Mouse (Mus musculus): ENCODE measurements at regions not wholly inside any gene's neighbourhood (a gene's known extent, or its start where the extent isn't known, plus 50 kb on each side); places are given as distances from the start of the nearest gene placed in this dataset.
A peak's percentile ranks its signal among the peaks of the same experiment; 100 is the strongest.

DNA sequence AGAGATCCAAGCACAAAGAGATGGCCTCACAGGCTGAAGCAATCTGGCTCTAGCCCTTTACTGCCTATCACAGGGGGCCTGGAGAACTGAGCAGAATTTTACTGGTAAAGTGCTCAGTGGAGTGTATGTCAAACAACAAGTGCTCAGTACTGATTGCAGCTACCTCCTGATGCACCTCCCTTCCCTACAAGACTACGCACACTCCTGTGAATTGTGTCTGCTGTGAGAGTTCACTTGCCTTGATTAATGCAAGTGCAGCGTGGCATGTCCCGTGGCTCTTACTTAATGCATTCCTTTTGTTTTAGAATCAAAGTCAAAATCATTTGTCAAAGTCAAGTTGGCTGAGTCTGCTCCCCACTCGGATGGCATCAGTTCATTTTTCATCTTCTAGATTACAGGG lies 992.4 kb downstream of the Synb start:
- Histone ChIP-seq H3K4me1 (ENCODE audit: control insufficient read depth, insufficient read depth, low read length) (no peaks in the 10 kb centered on the region), H3K4me3 (ENCODE audit: insufficient read depth, low read length) (no peak overlapping the region), H3K27ac (ENCODE audit: insufficient read depth, low read length) (no peak overlapping the region)
- TF ChIP-seq CTCF (IDR thresholded peaks at IDR 0.05; ENCODE audit: extremely low read depth, insufficient read depth, low read length) (no peak), POLR2A (IDR thresholded peaks at IDR 0.05; ENCODE audit: extremely low read depth, insufficient read depth, low read length) (no peak)

DNA sequence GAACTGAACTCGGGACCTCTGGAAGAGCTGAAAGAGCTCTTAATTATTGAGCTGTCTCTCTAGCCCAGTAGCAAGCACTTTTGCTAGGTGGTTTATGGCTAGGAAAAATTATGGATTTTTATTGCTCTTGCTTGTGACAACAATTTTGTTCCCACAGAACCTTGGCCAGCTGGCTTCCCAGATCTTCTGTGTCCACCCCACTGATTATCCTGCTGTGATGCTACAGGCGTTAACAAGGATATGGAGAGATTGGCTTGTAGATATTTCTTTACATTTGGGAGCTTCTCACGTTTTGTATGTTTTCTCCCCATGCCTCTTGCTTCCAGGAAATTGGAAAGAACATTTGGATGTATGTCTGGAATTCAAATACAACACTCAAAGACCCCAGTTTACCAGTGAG lies 1008.6 kb downstream of the Synb start:
- no peaks in the 10 kb centered on the region for H3K4me1 ChIP-seq (ENCODE audit: control insufficient read depth, insufficient read depth, low read length)
- H3K4me3 ChIP-seq (ENCODE audit: insufficient read depth, low read length): no peak overlapping the region
- TF ChIP-seq POLR2A (IDR thresholded peaks at IDR 0.05; ENCODE audit: extremely low read depth, insufficient read depth, low read length): no peak
- TF ChIP-seq CTCF (IDR thresholded peaks at IDR 0.05; ENCODE audit: extremely low read depth, insufficient read depth, low read length): no peak
- no peak overlapping the region for H3K27ac ChIP-seq (ENCODE audit: insufficient read depth, low read length)

DNA sequence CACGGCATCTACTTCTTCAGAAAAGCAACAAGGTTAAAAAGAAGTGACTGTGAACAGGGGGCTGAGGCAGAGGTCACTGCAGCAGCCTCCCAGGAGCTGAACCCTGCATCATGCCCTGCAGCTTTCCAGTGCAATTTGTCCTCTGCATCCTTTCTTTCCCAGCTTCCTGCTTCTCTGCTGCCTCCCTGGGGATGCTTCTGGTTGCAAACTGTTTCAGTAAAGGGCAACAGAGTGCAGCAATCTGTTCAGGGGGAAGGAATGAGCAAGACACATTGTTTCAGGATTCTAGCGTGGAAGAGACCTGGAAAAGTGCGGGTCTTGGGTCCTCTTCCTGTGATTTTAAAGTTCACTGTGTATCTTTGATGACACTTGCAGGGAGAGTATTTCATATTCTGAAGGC lies 1032.7 kb downstream of the Synb start:
- TF ChIP-seq POLR2A (IDR thresholded peaks at IDR 0.05; ENCODE audit: extremely low read depth, insufficient read depth, low read length): no peak
- TF ChIP-seq CTCF (IDR thresholded peaks at IDR 0.05; ENCODE audit: extremely low read depth, insufficient read depth, low read length): no peak
- Histone ChIP-seq H3K4me3 (ENCODE audit: insufficient read depth, low read length) (no peak overlapping the region), H3K4me1 (ENCODE audit: control insufficient read depth, insufficient read depth, low read length) (no peaks in the 10 kb centered on the region), H3K27ac (ENCODE audit: insufficient read depth, low read length) (no peak overlapping the region)

DNA sequence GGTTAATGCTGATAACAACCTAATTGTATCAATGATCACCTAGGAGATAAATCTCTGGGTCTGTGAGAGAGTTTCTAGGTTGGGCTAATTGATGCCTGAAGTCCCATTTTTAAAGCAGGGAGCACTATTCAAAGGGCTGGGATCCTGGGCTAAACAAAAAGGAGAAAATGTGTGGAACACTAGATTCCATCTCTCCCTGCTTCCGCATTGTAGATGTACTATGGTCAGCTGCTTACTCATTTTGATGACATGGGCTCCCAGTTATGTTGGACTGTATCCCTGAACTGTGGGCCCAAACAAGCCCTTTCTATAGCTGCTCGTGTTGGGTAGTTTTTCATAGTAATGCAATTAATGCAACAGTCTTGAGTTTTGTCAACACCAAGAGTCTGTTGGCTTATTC lies 1047.1 kb downstream of the Synb start:
- H3K27ac ChIP-seq (ENCODE audit: insufficient read depth, low read length): no peak overlapping the region

DNA sequence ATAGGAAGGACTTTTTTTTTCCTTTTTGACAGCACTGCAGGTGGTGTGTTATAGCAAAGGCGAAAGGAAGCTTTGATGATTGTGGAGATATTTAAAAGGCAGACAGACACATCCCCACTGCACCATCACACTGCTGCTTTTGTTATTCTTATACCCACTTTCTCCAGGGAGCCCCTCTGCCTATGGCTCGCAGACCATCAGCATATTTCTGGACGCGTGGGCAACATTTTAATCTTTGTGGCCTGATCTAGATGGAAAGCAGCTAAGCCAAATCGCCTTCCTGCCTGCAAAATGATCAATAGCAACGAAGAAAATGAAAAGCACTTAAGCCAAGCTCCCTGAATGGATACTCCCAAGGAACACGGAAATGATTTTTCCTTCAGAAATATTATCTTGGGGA lies 1054.0 kb downstream of the Synb start:
- no peak for TF ChIP-seq CTCF (IDR thresholded peaks at IDR 0.05; ENCODE audit: extremely low read depth, insufficient read depth, low read length)
- no peak for TF ChIP-seq POLR2A (IDR thresholded peaks at IDR 0.05; ENCODE audit: extremely low read depth, insufficient read depth, low read length)
- Histone ChIP-seq H3K4me1 (ENCODE audit: control insufficient read depth, insufficient read depth, low read length) (no peaks in the 10 kb centered on the region), H3K4me3 (ENCODE audit: insufficient read depth, low read length) (no peak overlapping the region), H3K27ac (ENCODE audit: insufficient read depth, low read length) (no peak overlapping the region)

More for the DNA sequence above, 1047.1 kb downstream of the Synb start:
- Histone ChIP-seq H3K4me1 (ENCODE audit: control insufficient read depth, insufficient read depth, low read length) (no peaks in the 10 kb centered on the region), H3K4me3 (ENCODE audit: insufficient read depth, low read length) (no peak overlapping the region)
- TF ChIP-seq CTCF (IDR thresholded peaks at IDR 0.05; ENCODE audit: extremely low read depth, insufficient read depth, low read length): no peak
- no peak for TF ChIP-seq POLR2A (IDR thresholded peaks at IDR 0.05; ENCODE audit: extremely low read depth, insufficient read depth, low read length)

DNA sequence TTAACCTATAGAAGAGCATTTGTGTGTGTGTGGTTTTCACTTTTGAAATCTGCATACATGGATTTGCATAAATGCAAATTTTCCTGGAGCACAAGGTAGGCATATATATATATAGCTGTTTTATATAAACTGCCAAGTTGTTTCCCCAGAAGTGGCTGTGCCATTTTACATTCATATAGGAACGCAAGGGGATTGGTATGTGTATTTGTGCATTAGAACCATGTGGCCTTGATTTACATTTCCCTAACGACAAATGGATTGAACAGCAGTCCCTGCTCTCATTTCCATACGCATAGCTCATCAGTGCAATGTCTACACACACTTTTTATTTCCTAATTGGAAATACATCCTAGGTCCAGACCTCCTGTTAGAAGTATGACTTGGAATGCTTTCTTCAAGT lies 1069.9 kb downstream of the Synb start:
- peaks cover 3% of the 10 kb centered on the region for H3K4me1 ChIP-seq (ENCODE audit: control insufficient read depth, insufficient read depth, low read length)
- no peak overlapping the region for H3K4me3 ChIP-seq (ENCODE audit: insufficient read depth, low read length)
- no peak overlapping the region for H3K27ac ChIP-seq (ENCODE audit: insufficient read depth, low read length)
- TF ChIP-seq POLR2A (IDR thresholded peaks at IDR 0.05; ENCODE audit: extremely low read depth, insufficient read depth, low read length) (no peak), CTCF (IDR thresholded peaks at IDR 0.05; ENCODE audit: extremely low read depth, insufficient read depth, low read length) (no peak)

DNA sequence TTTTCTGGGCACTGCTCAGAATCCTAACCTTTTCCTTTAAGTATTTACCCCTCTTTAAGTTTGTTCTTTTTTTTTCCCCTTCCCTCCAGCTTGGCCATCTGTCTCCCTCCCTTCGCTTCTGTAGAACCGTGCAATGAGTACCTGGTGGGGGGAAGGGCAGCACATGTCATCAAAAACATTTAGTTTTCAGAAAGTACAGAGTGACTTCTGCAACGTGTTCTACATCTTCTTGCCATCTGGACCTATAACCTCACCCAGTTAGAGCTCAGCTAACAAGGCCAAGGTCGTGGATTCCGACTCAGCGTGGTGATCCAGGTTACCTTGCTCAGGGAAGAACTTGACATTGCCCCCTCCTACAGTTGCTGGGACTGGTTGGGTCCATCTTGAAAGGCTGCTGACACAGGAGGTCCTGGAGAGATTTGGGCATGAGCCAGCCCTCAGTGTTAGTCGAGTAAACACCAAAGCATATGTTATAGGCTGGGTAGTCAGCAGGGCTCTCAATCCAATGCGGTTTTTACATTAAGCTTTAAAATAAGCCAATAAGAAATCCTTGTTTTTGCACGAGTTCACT lies 1075.0 kb downstream of the Synb start:
- peaks cover 10% of the 10 kb centered on the region for H3K4me1 ChIP-seq (ENCODE audit: control insufficient read depth, insufficient read depth, low read length)
- H3K4me3 ChIP-seq (ENCODE audit: insufficient read depth, low read length): no peak overlapping the region
- peak overlapping the region; percentile 35; the same call in 1 of the 2 replicates for H3K27ac ChIP-seq (ENCODE audit: insufficient read depth, low read length)
- TF ChIP-seq POLR2A (IDR thresholded peaks at IDR 0.05; ENCODE audit: extremely low read depth, insufficient read depth, low read length): no peak
- no peak for TF ChIP-seq CTCF (IDR thresholded peaks at IDR 0.05; ENCODE audit: extremely low read depth, insufficient read depth, low read length)

DNA sequence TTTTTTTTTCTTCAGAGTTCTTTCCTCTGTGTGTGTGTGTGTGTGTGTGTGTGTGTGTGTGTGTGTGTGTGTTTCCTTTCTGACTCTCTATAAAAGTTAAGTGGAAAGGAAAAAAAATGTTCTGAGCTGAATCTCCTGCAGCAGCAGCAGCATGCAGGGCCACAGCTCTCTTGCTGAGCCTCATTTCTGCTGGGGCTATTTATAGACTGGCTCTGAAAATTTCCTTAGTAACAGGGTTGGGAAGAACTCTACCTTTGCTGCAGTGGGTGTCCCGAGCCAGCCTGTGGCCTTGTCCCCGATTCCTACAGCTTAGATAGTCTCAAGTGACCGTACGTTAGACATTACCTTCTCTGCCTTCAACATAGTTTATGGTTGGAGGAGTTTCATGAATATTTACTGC lies 1075.6 kb downstream of the Synb start:
- TF ChIP-seq CTCF (IDR thresholded peaks at IDR 0.05; ENCODE audit: extremely low read depth, insufficient read depth, low read length) (no peak), POLR2A (IDR thresholded peaks at IDR 0.05; ENCODE audit: extremely low read depth, insufficient read depth, low read length) (no peak)
- H3K4me3 ChIP-seq (ENCODE audit: insufficient read depth, low read length): no peak overlapping the region
- peaks cover 10% of the 10 kb centered on the region for H3K4me1 ChIP-seq (ENCODE audit: control insufficient read depth, insufficient read depth, low read length)
- peak overlapping the region; percentile 71 for H3K27ac ChIP-seq (ENCODE audit: insufficient read depth, low read length)

DNA sequence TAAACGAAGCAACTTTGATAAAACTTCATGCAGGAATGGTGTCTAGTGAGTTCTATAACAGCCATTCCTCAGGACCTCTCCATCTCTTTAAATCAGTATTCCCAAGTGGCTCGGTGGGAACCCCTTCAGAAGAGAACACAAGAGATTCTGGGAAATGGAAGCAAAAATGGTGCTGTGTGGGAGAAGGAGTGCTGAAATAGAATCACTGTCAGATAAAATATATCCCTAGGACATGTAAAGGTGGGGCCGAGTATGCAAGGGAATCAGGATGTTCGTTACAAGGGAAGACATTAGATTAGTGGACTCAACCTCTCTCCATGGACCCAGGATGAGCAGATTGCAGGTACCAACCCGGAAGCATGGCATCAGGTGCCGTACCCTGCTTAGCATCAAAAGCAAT lies 1076.1 kb downstream of the Synb start:
- Histone ChIP-seq H3K4me1 (ENCODE audit: control insufficient read depth, insufficient read depth, low read length) (peaks cover 10% of the 10 kb centered on the region), H3K27ac (ENCODE audit: insufficient read depth, low read length) (no peak overlapping the region), H3K4me3 (ENCODE audit: insufficient read depth, low read length) (no peak overlapping the region)
- TF ChIP-seq POLR2A (IDR thresholded peaks at IDR 0.05; ENCODE audit: extremely low read depth, insufficient read depth, low read length) (no peak), CTCF (IDR thresholded peaks at IDR 0.05; ENCODE audit: extremely low read depth, insufficient read depth, low read length) (no peak)

DNA sequence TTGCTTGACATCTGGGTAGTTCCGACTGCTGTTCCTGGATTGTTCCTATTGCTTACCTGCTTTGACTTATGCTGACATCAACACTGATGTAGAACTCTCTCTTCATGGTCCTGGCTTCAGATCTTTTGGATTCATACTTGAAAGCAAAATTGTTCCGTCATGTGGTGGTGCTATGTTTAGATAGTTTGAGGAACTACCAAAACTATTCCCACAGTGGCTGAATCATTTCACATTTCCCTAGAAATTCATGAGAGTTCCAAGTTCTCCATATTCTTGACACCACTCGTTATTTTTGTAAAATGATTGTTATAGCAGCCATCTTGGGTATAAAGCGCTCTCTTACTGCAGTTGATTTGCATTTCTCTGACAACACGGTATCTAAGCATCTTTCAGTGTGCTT lies 1080.2 kb downstream of the Synb start:
- Histone ChIP-seq H3K27ac (ENCODE audit: insufficient read depth, low read length) (no peak overlapping the region), H3K4me1 (ENCODE audit: control insufficient read depth, insufficient read depth, low read length) (peaks cover 4% of the 10 kb centered on the region), H3K4me3 (ENCODE audit: insufficient read depth, low read length) (no peak overlapping the region)
- TF ChIP-seq POLR2A (IDR thresholded peaks at IDR 0.05; ENCODE audit: extremely low read depth, insufficient read depth, low read length): no peak
- TF ChIP-seq CTCF (IDR thresholded peaks at IDR 0.05; ENCODE audit: extremely low read depth, insufficient read depth, low read length): no peak

Data from cortical plate, adult 2 months (tissue).